Mouse (Mus musculus) liver, embryonic 15.5 days (tissue): Measurements from ENCODE around the gene 4930402F06Rik. TPM values are rescaled to one million over a fixed set of nuclear protein-coding genes. Genes with fewer than 3 reads are reported as not detected.

Source experiments
- ATAC-seq: fragments of 200-750 bp; cut with Nextera tagmentation; 2 replicates; pipeline ENCODE4 v1.8.0; 2017; ENCODE audit warnings: moderate number of reproducible peaks, mild to moderate bottlenecking, moderate library complexity; ENCODE audit not compliant: insufficient read depth
- H3K27ac ChIP-seq: fragments of 300-500 bp; sonication (generic); replicated peaks from 2 replicates; pipeline ENCODE4 v1.5.1; 2015; ENCODE audit warnings: mild to moderate bottlenecking, inconsistent platforms
- H3K27me3 ChIP-seq: fragments of 300-500 bp; sonication (generic); 2 replicates; pipeline ENCODE4 v1.6.1; 2015; ENCODE audit warnings: mild to moderate bottlenecking, inconsistent platforms
- H3K36me3 ChIP-seq: fragments of 300-500 bp; sonication (generic); replicated peaks from 2 replicates; pipeline ENCODE4 v1.6.1; 2015; ENCODE audit warnings: moderate library complexity, mild to moderate bottlenecking, inconsistent platforms
- H3K4me1 ChIP-seq: fragments of 300-500 bp; sonication (generic); replicated peaks from 2 replicates; pipeline ENCODE4 v1.6.1; 2015; ENCODE audit warnings: inconsistent platforms
- H3K4me2 ChIP-seq: fragments of 300-500 bp; sonication (generic); 2 replicates; pipeline ENCODE4 v1.6.1; 2015; ENCODE audit warnings: moderate library complexity, mild to moderate bottlenecking, inconsistent platforms
- H3K4me3 ChIP-seq: fragments of 300-500 bp; sonication (generic); replicated peaks from 2 replicates; pipeline ENCODE4 v1.5.1; 2015; ENCODE audit warnings: mild to moderate bottlenecking, inconsistent platforms
- H3K9ac ChIP-seq: fragments of 300-500 bp; sonication (generic); 2 replicates; pipeline ENCODE4 v1.6.1; 2015; ENCODE audit warnings: moderate library complexity, mild to moderate bottlenecking, inconsistent platforms
- H3K9me3 ChIP-seq: fragments of 300-500 bp; sonication (generic); replicated peaks from 2 replicates; pipeline ENCODE4 v1.6.1; 2016; ENCODE audit warnings: inconsistent platforms
- WGBS: fragments of 180-500 bp; shearing (Covaris S2); methylation state at CpG from one replicate; pipeline ENCODE4 v1.1.7; 2015; ENCODE audit warnings: mixed read lengths; ENCODE audit not compliant: insufficient replicate concordance; 5-methylcytosine and 5-hydroxymethylcytosine counted together
- polyA plus RNA-seq: library from polyadenylated mRNA; unstranded; fragments of >200 nt; fragmentation: Nextera tagmentation; extraction: Ambion mirVana; gene quantifications from 2 replicates; pipeline ENCODE4 v1.2.1, GENCODE M21; 2015

Gene 4930402F06Rik
- polyA plus RNA-seq, 1 experiment from 2014 or later, result not detected

- Histone ChIP-seq H3K4me3 (no peak overlapping the region), H3K4me2 (no peak overlapping the region), H3K4me1 (peaks cover 40% of the 10 kb centered on the region), H3K27me3 (no peaks in the 10 kb centered on the region), H3K27ac (peak overlapping the region; percentile 19; the same call in 1 of the 2 replicates), H3K36me3 (peaks cover 31% of the 10 kb centered on the region), H3K9ac (no peak overlapping the region), H3K9me3 (no peaks in the 10 kb centered on the region)
- 49% methylated on average over 4 of the region's 4 CpGs for WGBS
- ATAC-seq, result no peak
Measured at GRCm38 (mm10) chr2:35433428-35433827, 36.5 kb upstream of the 4930402F06Rik start.

GRCm38 (mm10) chr2:35432472-35432871, 35.5 kb upstream of the 4930402F06Rik start:
- Histone ChIP-seq H3K4me3 (no peak overlapping the region), H3K9ac (no peak overlapping the region), H3K27ac (0 out of 2 replicates have a peak overlapping the region, but pooled peaks have one; percentile 24), H3K36me3 (peaks cover 34% of the 10 kb centered on the region), H3K9me3 (no peaks in the 10 kb centered on the region), H3K27me3 (no peaks in the 10 kb centered on the region), H3K4me1 (peaks cover 42% of the 10 kb centered on the region), H3K4me2 (no peak overlapping the region)
- ATAC-seq, result no peak
- WGBS, result 36% methylated on average over 7 of the region's 7 CpGs

- Histone ChIP-seq H3K4me2 (no peak overlapping the region), H3K27ac (0 out of 2 replicates have a peak overlapping the region, but pooled peaks have one; percentile 24), H3K4me1 (peaks cover 40% of the 10 kb centered on the region), H3K27me3 (no peaks in the 10 kb centered on the region), H3K4me3 (no peak overlapping the region), H3K9ac (no peak overlapping the region), H3K9me3 (no peaks in the 10 kb centered on the region), H3K36me3 (peaks cover 34% of the 10 kb centered on the region)
- WGBS, result 63% methylated on average over 7 of the region's 7 CpGs
- ATAC-seq, result no peak
Measured at GRCm38 (mm10) chr2:35432011-35432410, 35.0 kb upstream of the 4930402F06Rik start.

GRCm38 (mm10) chr2:35430806-35431205, 33.8 kb upstream of the 4930402F06Rik start:
- Histone ChIP-seq H3K4me3 (no peak overlapping the region), H3K4me1 (peaks cover 36% of the 10 kb centered on the region), H3K27ac (no peak overlapping the region), H3K36me3 (peaks cover 32% of the 10 kb centered on the region), H3K27me3 (no peaks in the 10 kb centered on the region), H3K9me3 (no peaks in the 10 kb centered on the region), H3K9ac (no peak overlapping the region), H3K4me2 (no peak overlapping the region)
- ATAC-seq, result no peak
- WGBS, result 83% methylated on average over 8 of the region's 8 CpGs

GRCm38 (mm10) chr2:35428615-35429300, 31.8 kb upstream of the 4930402F06Rik start:
- no peak for ATAC-seq
- 83% methylated on average over 4 of the region's 4 CpGs for WGBS
- Histone ChIP-seq H3K27me3 (no peaks in the 10 kb centered on the region), H3K9me3 (no peaks in the 10 kb centered on the region), H3K4me3 (no peak overlapping the region), H3K9ac (no peak overlapping the region), H3K4me2 (no peak overlapping the region), H3K36me3 (peaks cover 23% of the 10 kb centered on the region), H3K27ac (no peak overlapping the region), H3K4me1 (peaks cover 42% of the 10 kb centered on the region)

- Histone ChIP-seq H3K9ac (no peak overlapping the region), H3K4me1 (peaks cover 32% of the 10 kb centered on the region), H3K27ac (no peak overlapping the region), H3K4me3 (no peak overlapping the region), H3K9me3 (no peaks in the 10 kb centered on the region), H3K36me3 (peaks cover 35% of the 10 kb centered on the region), H3K27me3 (no peaks in the 10 kb centered on the region), H3K4me2 (no peak overlapping the region)
- no peak for ATAC-seq
- 70% methylated on average over 2 of the region's 2 CpGs for WGBS
Measured at GRCm38 (mm10) chr2:35427559-35427958, 30.6 kb upstream of the 4930402F06Rik start.

- 76% methylated on average over 1 of the region's 1 CpGs for WGBS
- no peak for ATAC-seq
- Histone ChIP-seq H3K9me3 (no peaks in the 10 kb centered on the region), H3K9ac (no peak overlapping the region), H3K4me3 (no peak overlapping the region), H3K27me3 (no peaks in the 10 kb centered on the region), H3K36me3 (peaks cover 54% of the 10 kb centered on the region), H3K4me2 (no peak overlapping the region), H3K27ac (no peak overlapping the region), H3K4me1 (peaks cover 61% of the 10 kb centered on the region)
Measured at GRCm38 (mm10) chr2:35423711-35424339, 26.9 kb upstream of the 4930402F06Rik start.

GRCm38 (mm10) chr2:35422384-35422783, 25.4 kb upstream of the 4930402F06Rik start:
- Histone ChIP-seq H3K4me1 (peaks cover 70% of the 10 kb centered on the region), H3K4me2 (no peak overlapping the region), H3K4me3 (no peak overlapping the region), H3K27me3 (no peaks in the 10 kb centered on the region), H3K27ac (no peak overlapping the region), H3K9ac (no peak overlapping the region), H3K36me3 (peaks cover 51% of the 10 kb centered on the region), H3K9me3 (no peaks in the 10 kb centered on the region)
- WGBS, result 72% methylated on average over 3 of the region's 3 CpGs
- no peak for ATAC-seq

- H3K9ac ChIP-seq, result no peak overlapping the region
- H3K4me3 ChIP-seq, result no peak overlapping the region
- no peaks in the 10 kb centered on the region for H3K27me3 ChIP-seq
- 30% methylated on average over 1 of the region's 1 CpGs for WGBS
- H3K4me1 ChIP-seq, result peaks cover 79% of the 10 kb centered on the region
- H3K36me3 ChIP-seq, result peaks cover 51% of the 10 kb centered on the region
- H3K27ac ChIP-seq, result peak overlapping the region; percentile 79
- H3K4me2 ChIP-seq, result peak overlapping the region; percentile 16
- ATAC-seq, result peak; percentile 29
- H3K9me3 ChIP-seq, result no peaks in the 10 kb centered on the region
Measured at GRCm38 (mm10) chr2:35420681-35421080, 23.7 kb upstream of the 4930402F06Rik start.

GRCm38 (mm10) chr2:35419671-35420070, 22.7 kb upstream of the 4930402F06Rik start:
- peaks cover 53% of the 10 kb centered on the region for H3K36me3 ChIP-seq
- H3K9me3 ChIP-seq, result no peaks in the 10 kb centered on the region
- no peaks in the 10 kb centered on the region for H3K27me3 ChIP-seq
- 30% methylated on average over 2 of the region's 2 CpGs for WGBS
- H3K4me2 ChIP-seq, result peak overlapping the region; percentile 29; the same call in 1 of the 2 replicates
- H3K27ac ChIP-seq, result peak overlapping the region; percentile 79
- peaks cover 70% of the 10 kb centered on the region for H3K4me1 ChIP-seq
- ATAC-seq, result peak; percentile 85
- no peak overlapping the region for H3K4me3 ChIP-seq
- no peak overlapping the region for H3K9ac ChIP-seq

- H3K9me3 ChIP-seq, result no peaks in the 10 kb centered on the region
- H3K9ac ChIP-seq, result no peak overlapping the region
- H3K36me3 ChIP-seq, result peaks cover 55% of the 10 kb centered on the region
- H3K27me3 ChIP-seq, result no peaks in the 10 kb centered on the region
- ATAC-seq, result peak; percentile 83
- H3K27ac ChIP-seq, result peak overlapping the region; percentile 79
- no peak overlapping the region for H3K4me3 ChIP-seq
- 49% methylated on average over 4 of the region's 4 CpGs for WGBS
- H3K4me2 ChIP-seq, result peak overlapping the region; percentile 29; the same call in 1 of the 2 replicates
- H3K4me1 ChIP-seq, result peaks cover 66% of the 10 kb centered on the region
Measured at GRCm38 (mm10) chr2:35419243-35419642, 22.3 kb upstream of the 4930402F06Rik start.
